Mouse (Mus musculus) urinary bladder, adult 2 months (tissue): ENCODE measurements at regions not wholly inside any gene's neighbourhood (a gene's known extent, or its start where the extent isn't known, plus 50 kb on each side); places are given as distances from the start of the nearest gene placed in this dataset.

Experiments
- DNase-seq: peaks from one replicate; pipeline ENCODE4 v3.0.0; 2022; ENCODE audit warnings: low spot score

GRCm38 (mm10) chr7:58488250-58488649, 167.7 kb upstream of the Atp10a start:
- no peak for DNase-seq
